Mouse (Mus musculus) spleen, adult 2 months (tissue): Measurements from ENCODE around the gene Btnl10.

ENCODE experiments used
- CTCF ChIP-seq: fragments of 200-500 bp; IDR thresholded peaks from 2 replicates; pipeline ENCODE4 v1.5.1; 2011; ENCODE audit warnings: mild to moderate bottlenecking, inconsistent platforms; ENCODE audit not compliant: insufficient read depth, insufficient read length, insufficient replicate concordance; ENCODE audit errors: extremely low read depth
- POLR2A ChIP-seq: fragments of 200-500 bp; IDR thresholded peaks from 2 replicates; pipeline ENCODE4 v1.6.1; 2011; ENCODE audit warnings: low read depth, low read length, inconsistent platforms

GRCm38 (mm10) chr11:58963543-58963942, 45.8 kb downstream of the Btnl10 start:
- TF ChIP-seq POLR2A = no peak
- no peak for TF ChIP-seq CTCF
